Mouse (Mus musculus): ENCODE measurements around the gene Slc39a11. TPM values are rescaled to one million over a fixed set of nuclear protein-coding genes. Genes with fewer than 3 reads are reported as not detected.
A peak's percentile ranks its signal among the peaks of the same experiment; 100 is the strongest.

Gene Slc39a11
- total RNA-seq, 2 experiments from 2014 or later = 23.9 to 26.0 TPM

DNA sequence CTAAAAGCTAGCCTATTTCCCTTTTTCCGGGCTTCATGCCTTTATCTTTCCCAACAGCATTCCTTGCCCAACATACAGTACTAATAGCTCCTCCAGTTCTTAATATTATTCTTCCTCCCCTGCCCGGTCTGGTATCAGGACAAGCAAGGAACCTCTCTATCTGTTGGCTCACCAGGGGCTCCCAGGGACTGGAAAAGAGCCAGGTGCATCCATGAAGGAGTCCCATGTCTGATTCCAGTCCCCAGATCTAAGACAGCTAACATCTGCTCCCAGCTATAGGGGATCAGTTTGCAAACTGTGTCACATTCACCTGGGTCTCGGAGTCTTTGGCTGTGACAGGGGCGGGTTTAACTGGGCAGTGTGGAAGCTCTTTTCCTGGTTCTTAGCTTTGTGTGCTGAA, 388.5 kb downstream of the Slc39a11 start:
- DNase-seq (ENCODE audit: low spot score in 2 of 2) = no peak

DNA sequence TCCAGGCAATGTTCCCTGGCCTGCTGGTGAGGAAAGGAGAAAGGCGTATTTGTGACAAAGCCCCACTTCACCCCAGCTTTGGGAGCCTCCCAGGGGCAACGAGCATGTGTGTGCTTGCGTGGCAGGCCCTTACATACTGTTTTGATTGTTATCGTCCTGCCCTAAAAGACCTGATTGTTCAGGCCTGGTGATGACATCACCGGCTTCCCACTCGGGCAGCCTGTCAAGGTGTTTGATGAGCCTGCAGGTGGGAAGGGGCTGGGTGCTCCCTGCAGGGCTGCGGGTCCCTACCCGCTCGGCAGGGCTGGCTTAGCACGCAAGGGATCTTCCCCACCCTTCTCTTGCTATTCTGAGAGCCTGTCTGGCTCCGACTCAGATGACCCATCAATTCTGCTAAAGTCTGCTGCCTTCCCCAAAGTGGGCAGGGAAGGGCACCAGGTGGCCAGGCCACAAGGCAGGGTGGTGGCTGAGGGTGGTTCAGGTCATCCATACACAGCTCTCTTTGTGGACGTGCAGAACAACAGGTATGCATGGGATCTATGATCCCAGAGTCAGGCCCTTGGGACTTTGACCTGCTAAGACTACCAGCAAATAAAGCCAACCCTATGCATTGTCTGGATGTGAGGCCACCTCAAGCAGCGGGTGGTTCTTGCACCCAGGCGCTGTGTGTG, 390.0 kb downstream of the Slc39a11 start:
- no peak for DNase-seq (ENCODE audit: low spot score in 2 of 2)

DNA sequence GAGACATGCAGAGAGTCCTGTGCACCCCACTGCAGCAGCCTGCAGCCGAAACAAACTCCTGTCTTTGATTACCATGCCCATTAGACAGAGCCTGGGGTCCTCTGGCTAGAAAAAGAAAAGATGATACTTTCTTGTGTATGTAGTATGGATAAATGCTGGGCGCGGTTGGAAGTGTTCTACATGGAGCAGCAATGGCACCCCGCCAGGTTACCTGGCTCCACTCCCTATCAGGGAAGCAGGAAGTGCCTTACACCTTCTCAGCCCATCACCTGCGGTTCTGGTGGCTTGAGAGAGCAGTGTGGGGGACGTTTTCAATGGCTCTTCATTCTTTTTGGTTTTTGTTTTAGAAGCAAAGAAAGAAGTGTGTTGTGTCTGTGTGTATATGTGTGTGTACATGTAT, 391.9 kb downstream of the Slc39a11 start:
- no peak for DNase-seq (ENCODE audit: low spot score in 2 of 2)

DNA sequence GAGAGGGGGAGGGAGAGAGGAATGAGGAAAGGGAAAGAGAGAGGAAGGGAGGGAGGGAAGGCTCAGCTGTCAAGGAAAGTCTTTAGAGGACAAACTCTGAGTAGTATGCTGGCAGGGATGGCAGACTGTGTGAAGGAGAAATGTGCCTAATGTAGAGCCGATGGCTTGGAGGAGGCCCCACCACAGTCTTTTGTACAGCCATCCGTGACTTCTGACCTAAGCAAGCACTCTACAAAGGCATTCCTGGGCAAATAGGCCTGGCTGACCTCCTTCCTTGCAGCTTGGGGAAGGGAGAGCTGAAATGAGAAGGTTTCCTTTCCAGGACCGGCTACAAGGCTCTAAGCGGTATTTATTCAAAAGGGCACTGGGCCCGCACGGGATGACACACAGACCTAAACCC, 395.2 kb downstream of the Slc39a11 start:
- no peak for DNase-seq (ENCODE audit: low spot score in 2 of 2)

- no peak for DNase-seq (ENCODE audit: low spot score in 2 of 2)
These were observed 396.7 kb downstream of the Slc39a11 start for GRCm38 (mm10) chr11:113253169-113253568.

DNA sequence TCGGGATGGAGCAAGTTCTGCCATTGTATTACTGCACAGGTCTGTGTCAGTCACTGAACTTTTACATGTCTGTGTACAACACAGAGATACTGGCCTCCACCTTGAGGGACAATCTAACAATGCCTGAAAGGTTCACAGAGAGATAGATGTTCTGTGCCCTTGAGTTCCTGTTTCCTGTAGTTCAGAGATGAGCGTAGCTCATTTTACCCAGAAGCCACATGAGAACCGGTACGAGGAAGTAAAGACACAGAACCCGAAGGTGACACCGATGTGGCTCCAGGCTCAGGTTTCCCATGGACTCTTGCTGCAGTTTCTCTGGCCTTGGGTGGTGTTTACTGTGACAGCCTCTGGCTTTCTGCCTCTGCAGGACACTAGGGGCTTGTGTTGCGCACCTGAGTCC, 398.7 kb downstream of the Slc39a11 start:
- no peak for DNase-seq (ENCODE audit: low spot score in 2 of 2)

GRCm38 (mm10) chr11:113246475-113246874, 403.4 kb downstream of the Slc39a11 start:
- no peak for DNase-seq (ENCODE audit: low spot score in 2 of 2)

GRCm38 (mm10) chr11:113245666-113246065, 404.2 kb downstream of the Slc39a11 start:
- no peak for DNase-seq (ENCODE audit: low spot score in 2 of 2)

GRCm38 (mm10) chr11:113234432-113234831, 415.4 kb downstream of the Slc39a11 start:
- no peak for DNase-seq (ENCODE audit: low spot score in 2 of 2)

DNA sequence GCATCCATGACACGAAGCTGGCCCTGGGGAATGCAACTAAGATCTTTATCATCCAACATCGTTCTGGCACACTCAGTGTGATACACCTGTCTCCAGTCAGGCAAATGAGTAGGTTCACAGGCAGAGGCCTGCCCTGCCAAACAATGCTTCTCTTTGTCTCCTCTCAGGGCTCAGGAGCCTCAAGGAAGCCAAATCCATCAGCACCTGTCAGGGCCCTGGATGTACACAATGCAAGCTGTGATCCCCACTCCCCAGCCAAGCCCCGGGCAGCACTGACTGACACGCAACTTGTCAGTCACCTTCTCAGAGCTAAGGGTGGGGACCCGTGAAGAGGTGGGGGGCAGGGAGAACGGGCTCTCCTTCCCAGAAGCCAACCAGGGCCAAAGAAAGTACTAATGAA, 417.8 kb downstream of the Slc39a11 start:
- DNase-seq (ENCODE audit: low spot score in 2 of 2) = no peak

DNA sequence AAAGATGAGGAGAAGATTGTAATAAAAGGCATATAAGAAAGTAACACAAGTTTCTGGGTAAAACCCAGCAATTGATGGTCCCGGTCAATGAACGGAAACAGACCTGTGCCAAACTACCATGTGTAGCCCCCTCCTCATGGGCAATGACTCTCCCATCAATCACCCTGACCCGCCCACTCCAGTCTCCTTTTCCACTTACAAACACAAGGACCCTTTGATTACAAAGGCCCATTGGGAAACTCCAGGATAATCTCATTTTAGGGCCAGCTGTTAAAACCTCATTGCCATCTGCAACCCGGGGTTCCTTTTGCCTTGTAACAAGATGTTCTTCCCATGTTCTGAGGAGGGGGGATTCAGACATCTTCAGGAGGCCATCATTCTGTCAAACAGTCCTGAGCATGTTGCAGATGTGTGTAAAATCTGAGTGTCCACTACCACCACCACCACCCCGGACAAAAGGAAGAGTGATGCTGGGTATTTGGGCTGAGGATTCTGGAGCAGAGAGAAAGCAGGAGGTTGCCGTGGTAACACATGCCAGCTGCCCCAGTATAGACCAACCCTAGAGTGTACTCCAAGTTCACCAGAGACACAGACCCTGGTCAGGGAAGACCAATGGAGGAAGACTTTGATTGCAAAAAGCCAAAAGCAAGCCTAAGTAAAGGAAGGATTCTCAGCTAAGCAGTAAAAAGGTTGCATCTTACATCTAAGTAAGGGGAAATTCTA, 419.3 kb downstream of the Slc39a11 start:
- DNase-seq (ENCODE audit: low spot score in 2 of 2) = no peak

DNA sequence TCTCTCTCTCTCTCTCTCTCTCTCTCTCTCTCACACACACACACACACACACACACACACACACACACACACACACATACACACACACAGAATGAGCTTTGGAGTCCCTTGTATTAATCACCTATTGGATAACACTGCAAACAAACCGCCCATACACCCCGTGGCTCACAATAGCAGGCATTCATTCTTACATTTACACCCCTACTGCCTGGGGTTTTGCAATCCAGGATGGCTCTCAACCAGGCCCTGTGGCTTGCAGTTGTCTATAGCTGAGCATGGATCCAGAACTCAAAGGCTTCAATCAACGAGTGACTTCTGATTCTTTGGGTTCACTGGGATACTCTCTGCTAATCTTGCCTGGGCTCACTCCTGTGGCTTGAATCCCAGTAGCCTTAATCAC, 424.1 kb downstream of the Slc39a11 start:
- no peak for DNase-seq (ENCODE audit: low spot score in 2 of 2)

GRCm38 (mm10) chr11:113223756-113224323, 426.0 kb downstream of the Slc39a11 start:
- DNase-seq (ENCODE audit: low spot score in 2 of 2) = peak in 1 of 2 experiments; percentile 17

DNA sequence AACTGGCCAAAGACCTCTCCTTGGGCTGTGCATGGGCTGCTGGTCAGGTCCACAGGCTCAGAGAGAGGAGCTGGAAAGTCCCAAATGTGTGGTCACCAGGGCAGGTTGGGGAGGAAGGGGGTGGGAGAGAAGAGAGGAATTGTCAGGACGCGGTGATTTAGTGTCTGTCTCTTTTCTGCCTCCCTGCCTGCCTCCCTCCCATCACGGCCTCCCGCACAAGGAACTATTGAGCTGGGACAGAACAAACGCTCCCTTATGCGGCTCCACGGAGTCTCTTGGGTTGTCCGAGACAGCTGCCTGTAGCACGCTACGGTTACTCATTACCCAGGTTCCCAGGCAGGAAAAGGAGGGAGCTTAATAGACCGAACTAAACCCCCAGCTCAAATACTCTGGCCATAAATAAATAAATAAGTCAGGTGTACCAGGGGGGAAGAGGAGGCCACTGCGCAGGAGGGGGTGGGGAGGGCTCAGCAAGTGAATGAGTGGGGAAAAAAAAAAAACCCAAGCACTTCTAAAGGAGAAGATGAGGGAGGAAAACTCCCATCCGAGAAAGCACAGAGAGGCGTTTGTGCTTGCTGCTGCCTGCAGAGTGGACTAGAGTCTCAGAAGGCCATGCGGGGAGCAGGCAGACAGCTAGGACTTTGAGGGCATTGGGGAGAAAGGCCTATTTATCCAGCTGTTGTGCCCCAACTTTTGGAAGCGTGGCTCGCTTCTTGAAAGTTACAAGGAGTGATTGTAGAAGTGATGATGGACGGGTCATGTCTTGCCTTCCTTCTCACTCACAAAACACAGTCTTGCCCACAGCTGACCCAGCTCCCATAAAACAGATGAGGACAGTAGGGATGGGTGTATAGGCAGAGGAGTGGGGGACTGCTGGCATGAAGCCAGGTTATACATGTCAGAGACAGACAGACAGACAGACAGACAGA, 428.3 kb downstream of the Slc39a11 start:
- DNase-seq (ENCODE audit: low spot score in 2 of 2) = no peak

- DNase-seq (ENCODE audit: low spot score in 2 of 2) = no peak
These were observed 429.2 kb downstream of the Slc39a11 start for GRCm38 (mm10) chr11:113220649-113221048.

DNA sequence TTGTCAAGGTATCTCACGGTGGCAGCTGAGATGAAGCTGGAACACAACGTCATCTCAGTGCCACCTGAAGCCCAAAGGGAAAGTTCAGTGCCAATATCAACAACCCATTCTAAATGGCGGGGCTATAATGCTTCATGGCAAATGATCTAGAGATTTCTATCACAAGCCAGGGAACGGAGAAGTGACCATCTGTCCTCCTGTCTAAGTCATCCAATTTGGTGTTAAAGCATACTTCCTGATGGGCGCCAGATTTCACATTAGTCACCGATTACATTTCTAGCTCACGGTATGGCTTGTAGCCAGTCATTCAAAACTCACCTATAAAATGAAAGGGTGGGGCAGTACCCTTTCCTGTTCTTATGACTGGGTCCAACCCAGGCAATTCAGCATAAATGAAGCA, 435.1 kb downstream of the Slc39a11 start:
- no peak for DNase-seq (ENCODE audit: low spot score in 2 of 2)

DNA sequence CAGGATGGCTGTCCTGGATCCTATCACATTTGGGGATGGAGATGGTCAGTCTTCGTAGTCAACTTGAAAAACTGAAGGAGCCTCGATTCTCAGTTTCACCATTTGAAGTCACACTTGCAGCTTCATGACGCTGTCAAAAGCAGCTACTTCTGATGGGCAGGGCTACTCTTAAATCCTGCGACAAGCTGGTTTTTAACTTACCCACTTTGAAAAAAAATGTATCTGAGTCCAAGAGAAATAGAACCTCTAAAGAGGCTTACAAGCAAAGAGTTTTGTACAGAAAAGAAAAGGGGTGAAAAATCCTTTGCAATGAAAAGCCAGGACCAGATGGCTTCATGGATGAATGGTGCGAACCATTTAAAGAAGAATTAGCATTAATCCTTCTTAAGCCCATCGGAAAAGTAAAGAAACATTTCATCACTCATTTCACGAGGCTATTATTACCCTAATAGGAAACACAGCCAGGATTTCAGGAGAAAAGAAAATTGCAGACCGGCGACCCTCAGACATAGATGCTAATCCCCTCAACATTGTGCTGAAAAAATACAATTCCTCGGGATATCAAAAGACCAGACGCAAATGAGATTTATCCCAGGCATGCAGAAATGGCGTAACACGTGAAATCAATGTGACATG, 437.4 kb downstream of the Slc39a11 start:
- no peak for DNase-seq (ENCODE audit: low spot score in 2 of 2)

- no peak for DNase-seq (ENCODE audit: low spot score in 2 of 2)
These were observed 440.5 kb downstream of the Slc39a11 start for GRCm38 (mm10) chr11:113209220-113209878.

DNA sequence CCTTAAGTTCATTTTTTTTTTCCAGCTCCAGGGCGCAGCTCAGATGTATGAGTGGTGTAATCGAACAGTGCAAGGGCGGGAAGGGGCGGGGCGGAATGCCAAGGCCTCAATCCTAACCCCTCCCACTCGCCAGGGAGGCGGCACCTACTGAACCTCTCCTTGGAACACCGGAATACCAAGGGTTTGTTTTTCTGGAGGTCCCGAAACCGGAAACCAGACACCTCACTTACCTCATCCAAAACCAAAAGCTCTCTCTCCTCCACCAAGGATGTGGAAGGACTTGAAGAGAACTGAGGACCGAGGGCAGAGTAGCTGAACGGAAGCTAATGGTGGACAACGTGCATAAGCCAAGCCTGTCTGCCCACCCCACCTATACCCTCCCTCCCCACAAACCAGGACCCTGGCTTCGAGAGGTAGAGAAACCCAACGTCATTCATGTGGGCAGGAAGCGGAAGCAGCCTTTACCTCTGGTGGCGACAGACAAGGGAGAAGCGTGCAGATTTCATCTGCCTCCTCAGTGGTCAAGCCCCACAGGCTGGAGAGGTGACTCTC, 441.3 kb downstream of the Slc39a11 start:
- DNase-seq (ENCODE audit: low spot score in 2 of 2) = no peak

- DNase-seq (ENCODE audit: low spot score in 2 of 2) = no peak
These were observed 441.9 kb downstream of the Slc39a11 start for GRCm38 (mm10) chr11:113207966-113208365.
